Comparison of ENCODE assay signal across 14 mouse cellular contexts in the genomic region with DNA sequence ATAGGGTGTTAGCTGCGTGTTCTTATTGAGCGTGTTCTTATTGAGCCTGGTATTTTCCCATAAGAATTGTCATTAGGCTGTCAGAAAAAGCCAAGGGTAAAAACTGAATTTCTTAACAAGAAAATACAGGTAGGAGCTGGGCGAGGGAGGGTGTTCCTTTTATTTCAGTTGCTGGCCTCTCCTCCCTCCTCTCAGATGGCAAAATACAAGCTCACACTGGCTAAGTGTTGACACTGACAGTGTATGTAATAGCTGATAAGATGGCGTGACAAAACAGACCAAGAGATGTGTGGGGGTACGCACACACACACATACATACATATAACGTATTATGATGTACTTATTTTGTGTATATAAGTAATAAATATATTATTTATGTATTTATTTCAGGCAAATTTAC.
A peak's percentile ranks its signal among the peaks of the same experiment; 100 is the strongest.
DNase-seq lines count a peak whose midpoint lies in the region; ATAC-seq lines count a peak whose summit lies in the region.
"Had no signal": no experiment of that assay in that cellular context is flagged by ENCODE, and none has a peak within 500 bp of the region (broad histone marks: within the 10 kb centered on the region; RNA-seq: fewer than 3 reads in every experiment).

No protein-coding gene starts in this region.

- H3K4me3 ChIP-seq in heart, embryonic 14.5 days (ENCODE audit: control insufficient read depth in 1 of 2, insufficient read depth in 1 of 2, low read depth in 1 of 2, low read length in 2 of 2): no peak overlapping the region
- H3K4me3 ChIP-seq in midbrain, embryonic 10.5 days: no peak overlapping the region
- H3K4me3 ChIP-seq in midbrain, embryonic 16.5 days (ENCODE audit: low read depth, low read length): no peak overlapping the region
- no peak overlapping the region for H3K4me3 ChIP-seq in liver, embryonic 11.5 days (ENCODE audit: low read depth, low read length)
- H3K4me3 ChIP-seq in stomach, embryonic 16.5 days (replicated peaks; ENCODE audit: low read length): 0 out of 2 replicates have a peak overlapping the region, but pooled peaks have one; percentile 8

- H3K4me1 ChIP-seq in heart, embryonic 14.5 days (ENCODE audit: control insufficient read depth in 2 of 2, insufficient read depth in 2 of 2, low read length in 2 of 2): peaks cover 29 to 56% of the 10 kb centered on the region in 2 experiments
- peaks cover 57% of the 10 kb centered on the region for H3K4me1 ChIP-seq in midbrain, embryonic 10.5 days
- peaks cover 10% of the 10 kb centered on the region for H3K4me1 ChIP-seq in midbrain, embryonic 16.5 days (ENCODE audit: control insufficient read depth, insufficient read depth, low read length)
- H3K4me1 ChIP-seq in liver, embryonic 11.5 days (replicated peaks; ENCODE audit: control insufficient read depth, insufficient read depth, low read length): peaks cover 11% of the 10 kb centered on the region
- H3K4me1 ChIP-seq in stomach, embryonic 16.5 days (ENCODE audit: control insufficient read depth, insufficient read depth, low read length): peaks cover 30% of the 10 kb centered on the region

- H3K36me3 ChIP-seq in heart, embryonic 14.5 days (ENCODE audit: control insufficient read depth, insufficient read depth, low read length): no peaks in the 10 kb centered on the region
- peaks cover 25% of the 10 kb centered on the region for H3K36me3 ChIP-seq in midbrain, embryonic 10.5 days
- H3K36me3 ChIP-seq in midbrain, embryonic 16.5 days (ENCODE audit: control insufficient read depth, insufficient read depth, low read length): no peaks in the 10 kb centered on the region
- no peaks in the 10 kb centered on the region for H3K36me3 ChIP-seq in liver, embryonic 11.5 days (ENCODE audit: control insufficient read depth, insufficient read depth, low read length)
- H3K36me3 ChIP-seq in stomach, embryonic 16.5 days (ENCODE audit: control insufficient read depth, insufficient read depth, low read length): no peaks in the 10 kb centered on the region
- H3K36me3 ChIP-seq: G1E had no signal

- H3K9me3 ChIP-seq in heart, embryonic 14.5 days (ENCODE audit: control insufficient read depth, low read length): no peaks in the 10 kb centered on the region
- no peaks in the 10 kb centered on the region for H3K9me3 ChIP-seq in midbrain, embryonic 10.5 days (replicated peaks)
- no peaks in the 10 kb centered on the region for H3K9me3 ChIP-seq in midbrain, embryonic 16.5 days (replicated peaks; ENCODE audit: control insufficient read depth, low read length, poor library complexity, severe bottlenecking)
- H3K9me3 ChIP-seq in liver, embryonic 11.5 days (ENCODE audit: control insufficient read depth, low read length): no peaks in the 10 kb centered on the region
- no peaks in the 10 kb centered on the region for H3K9me3 ChIP-seq in stomach, embryonic 16.5 days (replicated peaks; ENCODE audit: control insufficient read depth, low read length)

- H3K9ac ChIP-seq in heart, embryonic 14.5 days (ENCODE audit: low read length): peak overlapping the region; percentile 57; the same call in 1 of the 2 replicates
- H3K9ac ChIP-seq in midbrain, embryonic 16.5 days (ENCODE audit: low read depth, low read length): no peak overlapping the region
- no peak overlapping the region for H3K9ac ChIP-seq in liver, embryonic 11.5 days (ENCODE audit: low read depth, low read length)
- H3K9ac ChIP-seq in stomach, embryonic 16.5 days (ENCODE audit: low read length): peak overlapping the region; percentile 13; the same call in 1 of the 2 replicates

- H3K4me2 ChIP-seq in heart, embryonic 14.5 days (ENCODE audit: low read length): peak overlapping the region; percentile 46
- H3K4me2 ChIP-seq in midbrain, embryonic 16.5 days (ENCODE audit: low read length): no peak overlapping the region
- H3K4me2 ChIP-seq in liver, embryonic 11.5 days: peak overlapping the region; percentile 41
- H3K4me2 ChIP-seq in stomach, embryonic 16.5 days (ENCODE audit: low read depth, low read length): peak overlapping the region; percentile 44

- intact Hi-C loops in heart, postnatal 36 days (cut with DNase I): no loop called here

- H3K27ac ChIP-seq in heart, embryonic 14.5 days (replicated peaks in 1 of 2; ENCODE audit: control insufficient read depth in 1 of 2, insufficient read depth in 1 of 2, low read depth in 2 of 2, low read length in 2 of 2): peak overlapping the region; percentile 57 to 69
- peak overlapping the region; percentile 76 for H3K27ac ChIP-seq in midbrain, embryonic 10.5 days (replicated peaks)
- no peak overlapping the region for H3K27ac ChIP-seq in midbrain, embryonic 16.5 days (ENCODE audit: low read length)
- H3K27ac ChIP-seq in liver, embryonic 11.5 days (ENCODE audit: low read depth, low read length): peak overlapping the region; percentile 73; the same call in 1 of the 2 replicates
- peak overlapping the region; percentile 92 for H3K27ac ChIP-seq in stomach, embryonic 16.5 days (ENCODE audit: low read length)

- no peak for ATAC-seq in heart, embryonic 14.5 days (ENCODE audit: insufficient number of reproducible peaks, insufficient read depth, low FRiP score, low read depth)
- ATAC-seq in midbrain, embryonic 16.5 days: no peak
- no peak for ATAC-seq in liver, embryonic 11.5 days (replicated peaks; ENCODE audit: low FRiP score)
- no peak for ATAC-seq in stomach, embryonic 16.5 days (ENCODE audit: insufficient read depth, low FRiP score)

- no peak for DNase-seq in heart, postnatal 36 days
- no peak for DNase-seq in midbrain, embryonic 10.5 days (ENCODE audit: low spot score)
- DNase-seq in liver, embryonic 11.5 days (ENCODE audit: low spot score): no peak
- no peak for DNase-seq in natural killer cell, adult 2 months (ENCODE audit: low spot score in 2 of 2)
- no peak for DNase-seq in left cerebral cortex, adult 11 months (ENCODE audit: low spot score)
- DNase-seq: adrenal gland, adult 8-10 months; cerebellum, adult 9-11 months; gastrocnemius, postnatal 36 days; left cerebral cortex, postnatal 4 days; thymus, postnatal 14 days had no signal

- 43% methylated on average over 6 of the region's 6 CpGs for WGBS in heart, embryonic 14.5 days
- WGBS in midbrain, embryonic 10.5 days: 79% methylated on average over 6 of the region's 6 CpGs
- WGBS in midbrain, embryonic 16.5 days: 75% methylated on average over 6 of the region's 6 CpGs
- 62% methylated on average over 6 of the region's 6 CpGs for WGBS in liver, embryonic 11.5 days
- 55% methylated on average over 6 of the region's 6 CpGs for WGBS in stomach, embryonic 16.5 days

- no peaks in the 10 kb centered on the region for H3K27me3 ChIP-seq in heart, embryonic 14.5 days (ENCODE audit: control insufficient read depth, insufficient read depth, low read length)
- no peaks in the 10 kb centered on the region for H3K27me3 ChIP-seq in midbrain, embryonic 10.5 days (ENCODE audit: low read depth, poor library complexity, severe bottlenecking)
- H3K27me3 ChIP-seq in midbrain, embryonic 16.5 days (ENCODE audit: control insufficient read depth, insufficient read depth, low read depth, low read length): no peaks in the 10 kb centered on the region; the same call in 1 of the 2 replicates
- H3K27me3 ChIP-seq in liver, embryonic 11.5 days (replicated peaks; ENCODE audit: control insufficient read depth, insufficient read depth, low read length): no peaks in the 10 kb centered on the region; the same call in 1 of the 2 replicates
- H3K27me3 ChIP-seq in stomach, embryonic 16.5 days (ENCODE audit: control insufficient read depth, insufficient read depth, low read length): no peaks in the 10 kb centered on the region

Comparison
In these comparisons a context has a peak if more than half of its experiments do, and no peak if none do; other contexts are left out.
1. H3K9ac ChIP-seq: peak in heart, embryonic 14.5 days (single experiment) and stomach, embryonic 16.5 days (single experiment); none in midbrain, embryonic 16.5 days (single experiment) and liver, embryonic 11.5 days (single experiment).